Mouse (Mus musculus): ENCODE data around the gene Lrmda.

DNA sequence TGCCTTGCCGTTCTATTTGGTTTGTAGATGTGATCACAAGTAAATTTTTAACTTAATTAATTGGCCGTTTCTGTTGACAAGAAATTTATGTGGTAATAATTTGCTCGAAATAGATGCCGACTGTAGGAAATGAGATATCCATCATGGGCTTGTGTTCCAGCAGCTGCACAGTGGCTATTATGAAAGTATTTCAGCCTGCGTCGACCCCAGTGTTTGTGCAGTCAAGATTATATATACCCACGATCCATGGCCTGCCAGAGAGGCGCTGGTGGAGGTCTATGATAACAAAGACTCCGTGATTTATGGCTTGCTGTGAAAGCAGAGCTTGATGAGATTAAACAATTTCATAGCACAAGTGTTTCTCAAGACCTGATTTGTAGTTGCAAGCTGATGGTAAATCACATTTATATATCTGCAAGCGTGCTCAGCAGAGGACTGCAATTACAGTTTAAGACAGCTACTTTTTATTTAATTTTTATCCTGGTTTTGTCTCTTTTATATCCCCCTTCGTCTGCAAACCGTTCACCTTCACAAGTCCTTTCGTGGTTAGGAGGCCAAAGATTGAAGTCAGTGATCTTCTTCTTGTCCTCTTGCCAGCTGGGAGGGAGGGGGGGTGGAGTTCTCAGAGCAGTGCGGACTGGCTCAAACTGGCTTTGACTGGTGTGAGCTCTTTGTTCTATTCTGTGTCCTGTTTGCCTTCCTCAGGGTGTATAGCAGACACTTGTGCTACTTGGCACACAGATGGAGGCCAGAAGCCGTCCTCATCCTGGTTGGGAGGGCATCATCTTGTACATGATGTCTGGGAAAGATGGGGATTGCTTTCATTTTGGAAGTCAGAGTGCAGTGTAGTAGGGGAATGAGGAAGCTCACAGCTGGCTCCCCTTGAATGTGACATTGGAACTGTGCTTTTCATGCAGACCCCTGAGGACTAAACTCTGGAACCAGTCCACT is 764.0 kb downstream of the Lrmda start:
- TF ChIP-seq POLR2A (IDR thresholded peaks at IDR 0.05; ENCODE audit: borderline replicate concordance, low read depth, low read length), result no peak
- no peak for TF ChIP-seq CTCF (IDR thresholded peaks at IDR 0.05; ENCODE audit: low read depth, low read length)
